Mouse (Mus musculus) erythroblast, embryonic 14.5 days (primary cell): Measurements from ENCODE around the gene Spo11. TPM values are rescaled to one million over a fixed set of nuclear protein-coding genes. Genes with fewer than 3 reads are reported as not detected.

Experiments
- H3K27me3 ChIP-seq: 2 replicates; pipeline ENCODE4 v1.6.1; 2012; ENCODE audit warnings: inconsistent platforms; ENCODE audit not compliant: control insufficient read depth
- H3K36me3 ChIP-seq: 2 replicates; pipeline ENCODE4 v1.6.1; 2012; ENCODE audit warnings: mild to moderate bottlenecking, inconsistent platforms; ENCODE audit not compliant: control insufficient read depth
- H3K4me1 ChIP-seq: 2 replicates; pipeline ENCODE4 v1.6.1; 2012; ENCODE audit warnings: inconsistent platforms; ENCODE audit not compliant: control insufficient read depth
- H3K4me3 ChIP-seq: replicated peaks from 2 replicates; pipeline ENCODE3; 2012; ENCODE audit warnings: moderate library complexity, mild to moderate bottlenecking, inconsistent platforms
- H3K9me3 ChIP-seq: 2 replicates; pipeline ENCODE4 v1.6.1; 2012; ENCODE audit warnings: low read length, inconsistent platforms, mixed read lengths; ENCODE audit not compliant: control insufficient read depth
- GATA1 ChIP-seq: IDR thresholded peaks from 2 replicates; pipeline ENCODE4 v1.6.1; 2012; ENCODE audit warnings: low read length, inconsistent platforms, mixed read lengths
- TAL1 ChIP-seq: IDR thresholded peaks from 3 replicates; pipeline ENCODE4 v1.6.1; 2012; ENCODE audit warnings: low read length, inconsistent platforms, mixed read lengths
- polyA plus RNA-seq: library from polyadenylated mRNA; stranded (reverse); fragments of >175 nt; gene quantifications from 2 replicates; pipeline ENCODE4 v1.2.3, GENCODE M21; 2012

The Spo11 gene
- polyA plus RNA-seq, 1 experiment = 0.02 TPM

GRCm38 (mm10) chr2:172973806-172974565, 3.5 kb upstream of the Spo11 start:
- Histone ChIP-seq H3K4me1 (peaks cover 2% of the 10 kb centered on the region; the same call in 1 of the 2 replicates), H3K4me3 (no peak overlapping the region), H3K9me3 (no peaks in the 10 kb centered on the region), H3K27me3 (peaks cover 3% of the 10 kb centered on the region; the same call in 1 of the 2 replicates), H3K36me3 (no peaks in the 10 kb centered on the region)
- TF ChIP-seq GATA1 (no peak), TAL1 (no peak)

- Histone ChIP-seq H3K4me3 (no peak overlapping the region), H3K4me1 (peaks cover 2% of the 10 kb centered on the region; the same call in 1 of the 2 replicates), H3K9me3 (no peaks in the 10 kb centered on the region; the same call in 1 of the 2 replicates), H3K36me3 (no peaks in the 10 kb centered on the region), H3K27me3 (peaks cover 3% of the 10 kb centered on the region; the same call in 1 of the 2 replicates)
- TF ChIP-seq GATA1 (no peak), TAL1 (no peak)
These were observed 2.8 kb upstream of the Spo11 start for GRCm38 (mm10) chr2:172974701-172975100.

- no peaks in the 10 kb centered on the region; the same call in 1 of the 2 replicates for H3K9me3 ChIP-seq
- H3K4me3 ChIP-seq = no peak overlapping the region
- H3K4me1 ChIP-seq = peaks cover 2% of the 10 kb centered on the region; the same call in 1 of the 2 replicates
- no peak for TF ChIP-seq TAL1
- TF ChIP-seq GATA1 = no peak
- H3K27me3 ChIP-seq = peaks cover 3% of the 10 kb centered on the region; the same call in 1 of the 2 replicates
- H3K36me3 ChIP-seq = no peaks in the 10 kb centered on the region
These were observed 2.3 kb upstream of the Spo11 start for GRCm38 (mm10) chr2:172975159-172975558.

GRCm38 (mm10) chr2:172976661-172977238, 750 bp upstream of the Spo11 start:
- TF ChIP-seq GATA1 (no peak), TAL1 (no peak)
- H3K27me3 ChIP-seq = peaks cover 3% of the 10 kb centered on the region; the same call in 1 of the 2 replicates
- H3K9me3 ChIP-seq = no peaks in the 10 kb centered on the region; the same call in 1 of the 2 replicates
- H3K4me3 ChIP-seq = no peak overlapping the region
- H3K4me1 ChIP-seq = peaks cover 2% of the 10 kb centered on the region; the same call in 1 of the 2 replicates
- no peaks in the 10 kb centered on the region for H3K36me3 ChIP-seq

- no peak overlapping the region for H3K4me3 ChIP-seq
- TF ChIP-seq TAL1 (no peak), GATA1 (no peak)
- peaks cover 3% of the 10 kb centered on the region; the same call in 1 of the 2 replicates for H3K27me3 ChIP-seq
- no peaks in the 10 kb centered on the region for H3K36me3 ChIP-seq
- no peaks in the 10 kb centered on the region; the same call in 1 of the 2 replicates for H3K9me3 ChIP-seq
- peaks cover 2% of the 10 kb centered on the region; the same call in 1 of the 2 replicates for H3K4me1 ChIP-seq
These were observed 682 bp downstream of the Spo11 start for GRCm38 (mm10) chr2:172978131-172978633.

GRCm38 (mm10) chr2:172979666-172980345, 2.3 kb downstream of the Spo11 start:
- no peaks in the 10 kb centered on the region for H3K36me3 ChIP-seq
- no peak overlapping the region for H3K4me3 ChIP-seq
- H3K27me3 ChIP-seq = peaks cover 3% of the 10 kb centered on the region; the same call in 1 of the 2 replicates
- TF ChIP-seq GATA1 = no peak
- no peak for TF ChIP-seq TAL1
- H3K9me3 ChIP-seq = no peaks in the 10 kb centered on the region; the same call in 1 of the 2 replicates
- H3K4me1 ChIP-seq = peaks cover 2% of the 10 kb centered on the region; the same call in 1 of the 2 replicates

- Histone ChIP-seq H3K9me3 (no peaks in the 10 kb centered on the region; the same call in 1 of the 2 replicates), H3K27me3 (no peaks in the 10 kb centered on the region), H3K4me1 (no peaks in the 10 kb centered on the region), H3K36me3 (no peaks in the 10 kb centered on the region), H3K4me3 (no peak overlapping the region)
- no peak for TF ChIP-seq GATA1
- no peak for TF ChIP-seq TAL1
These were observed 5.5 kb downstream of the Spo11 start for GRCm38 (mm10) chr2:172982776-172983561.

- TF ChIP-seq GATA1 (no peak), TAL1 (no peak)
- Histone ChIP-seq H3K27me3 (no peaks in the 10 kb centered on the region; the same call in 1 of the 2 replicates), H3K4me1 (no peaks in the 10 kb centered on the region), H3K36me3 (no peaks in the 10 kb centered on the region), H3K9me3 (no peaks in the 10 kb centered on the region), H3K4me3 (no peak overlapping the region)
These were observed 12.7 kb downstream of the Spo11 start for GRCm38 (mm10) chr2:172990161-172990560.
